Comparison of ENCODE assay signal across 8 mouse cellular contexts in genomic region chrX:7922032-7922431, GRCm38 (mm10). TPM values are rescaled to one million over a fixed set of nuclear protein-coding genes. Genes with fewer than 3 reads are reported as not detected.
A peak's percentile ranks its signal among the peaks of the same experiment; 100 is the strongest.
DNase-seq lines count a peak whose midpoint lies in the region; ATAC-seq lines count a peak whose summit lies in the region.

No protein-coding gene starts in this region.

- WGBS in lung, embryonic 16.5 days, result 2% methylated on average over 33 of the region's 48 CpGs
- whole genome bisulfite sequencing in intestine, embryonic 14.5 days, result 8% methylated on average over 32 of the region's 48 CpGs
- WGBS in neural tube, embryonic 12.5 days, result 14% methylated on average over 42 of the region's 48 CpGs

- H3K27me3 ChIP-seq in lung, embryonic 16.5 days (ENCODE audit: control insufficient read depth, insufficient read depth, low read depth, low read length), result peaks cover 62% of the 10 kb centered on the region
- H3K27me3 ChIP-seq in intestine, embryonic 14.5 days (replicated peaks; ENCODE audit: control insufficient read depth, insufficient read depth, low read length), result peaks cover 62% of the 10 kb centered on the region
- peaks cover 27% of the 10 kb centered on the region for H3K27me3 ChIP-seq in neural tube, embryonic 12.5 days (replicated peaks)

- peak; percentile 36 for DNase-seq in cerebellum, adult 11-12 months
- no peak for DNase-seq in cerebellum, adult 9-10 months
- no peak for DNase-seq in lung, postnatal 36 days
- no peak for DNase-seq in intestine, embryonic 14.5 days (ENCODE audit: low spot score)
- DNase-seq in lung, postnatal 4 days, result no peak
- no peak for DNase-seq in urinary bladder, postnatal 36 days (ENCODE audit: low spot score in 2 of 2)

- no peak overlapping the region for H3K27ac ChIP-seq in lung, embryonic 16.5 days (ENCODE audit: low read length)
- no peak overlapping the region for H3K27ac ChIP-seq in intestine, embryonic 14.5 days (ENCODE audit: low read depth)
- no peak overlapping the region for H3K27ac ChIP-seq in neural tube, embryonic 12.5 days

- H3K9me3 ChIP-seq in lung, embryonic 16.5 days (ENCODE audit: control insufficient read depth, low read length), result no peaks in the 10 kb centered on the region
- no peaks in the 10 kb centered on the region for H3K9me3 ChIP-seq in intestine, embryonic 14.5 days (ENCODE audit: control insufficient read depth, low read length)
- H3K9me3 ChIP-seq in neural tube, embryonic 12.5 days, result no peaks in the 10 kb centered on the region

- no peak overlapping the region for H3K9ac ChIP-seq in lung, embryonic 16.5 days (ENCODE audit: low read length)
- H3K9ac ChIP-seq in intestine, embryonic 14.5 days (ENCODE audit: low read length), result no peak overlapping the region
- H3K9ac ChIP-seq in neural tube, embryonic 12.5 days, result peak overlapping the region; percentile 49

- H3K36me3 ChIP-seq in lung, embryonic 16.5 days (ENCODE audit: control insufficient read depth, insufficient read depth, low read length), result no peaks in the 10 kb centered on the region
- H3K36me3 ChIP-seq in intestine, embryonic 14.5 days (ENCODE audit: control insufficient read depth, insufficient read depth, low read length), result no peaks in the 10 kb centered on the region
- no peaks in the 10 kb centered on the region; the same call in 1 of the 2 replicates for H3K36me3 ChIP-seq in neural tube, embryonic 12.5 days

- peaks cover 4% of the 10 kb centered on the region; the same call in 1 of the 2 replicates for H3K4me1 ChIP-seq in lung, embryonic 16.5 days (replicated peaks; ENCODE audit: control insufficient read depth, insufficient read depth, low read length)
- no peaks in the 10 kb centered on the region for H3K4me1 ChIP-seq in intestine, embryonic 14.5 days (replicated peaks; ENCODE audit: control insufficient read depth, insufficient read depth, low read length)
- H3K4me1 ChIP-seq in neural tube, embryonic 12.5 days, result peaks cover 6% of the 10 kb centered on the region

- H3K4me3 ChIP-seq in lung, embryonic 16.5 days (ENCODE audit: low read length), result peak overlapping the region; percentile 25
- H3K4me3 ChIP-seq in intestine, embryonic 14.5 days (ENCODE audit: low read depth, low read length), result peak overlapping the region; percentile 9; the same call in 1 of the 2 replicates
- peak overlapping the region; percentile 34 for H3K4me3 ChIP-seq in neural tube, embryonic 12.5 days

- ATAC-seq in lung, embryonic 16.5 days (ENCODE audit: low read depth), result no peak
- no peak for ATAC-seq in intestine, embryonic 14.5 days (replicated peaks; ENCODE audit: low FRiP score, low TSS enrichment, low read depth)
- no peak for ATAC-seq in neural tube, embryonic 12.5 days (ENCODE audit: low FRiP score, low read depth)

- peak overlapping the region; percentile 39 for H3K4me2 ChIP-seq in lung, embryonic 16.5 days (ENCODE audit: low read depth, low read length)
- H3K4me2 ChIP-seq in intestine, embryonic 14.5 days (ENCODE audit: low read length), result peak overlapping the region; percentile 34
- H3K4me2 ChIP-seq in neural tube, embryonic 12.5 days (replicated peaks), result peak overlapping the region; percentile 62

RNA-seq across cellular contexts. Expression of gene Pcsk1n, which starts 2.4 kb away (rescaled TPM):
- 0.94 and 1.3 TPM in 2 replicates for polyA plus RNA-seq in lung, embryonic 16.5 days (2015; fragmentation: Nextera tagmentation; extraction: Ambion mirVana)
- 10.1 and 13.8 TPM in 2 replicates for polyA plus RNA-seq in intestine, embryonic 14.5 days (2014; fragmentation: Nextera tagmentation; extraction: Ambion mirVana)
- 137 and 142 TPM in 2 replicates for polyA plus RNA-seq in neural tube, embryonic 12.5 days (2016; fragmentation: Nextera tagmentation; extraction: Ambion mirVana)

RNA-seq across cellular contexts. Expression of gene Eras, which starts 6.4 kb away (rescaled TPM):
- polyA plus RNA-seq in lung, embryonic 16.5 days (2015; fragmentation: Nextera tagmentation; extraction: Ambion mirVana), result not detected in 2 replicates
- polyA plus RNA-seq in intestine, embryonic 14.5 days (2014; fragmentation: Nextera tagmentation; extraction: Ambion mirVana), result not detected in 2 replicates
- polyA plus RNA-seq in neural tube, embryonic 12.5 days (2016; fragmentation: Nextera tagmentation; extraction: Ambion mirVana), result not detected in 2 replicates

RNA-seq across cellular contexts. Expression of gene Gm10490, which starts 12.7 kb away (rescaled TPM):
- not detected in 2 replicates for polyA plus RNA-seq in lung, embryonic 16.5 days (2015; fragmentation: Nextera tagmentation; extraction: Ambion mirVana)
- polyA plus RNA-seq in intestine, embryonic 14.5 days (2014; fragmentation: Nextera tagmentation; extraction: Ambion mirVana), result not detected in 2 replicates
- not detected in 2 replicates for polyA plus RNA-seq in neural tube, embryonic 12.5 days (2016; fragmentation: Nextera tagmentation; extraction: Ambion mirVana)

RNA-seq across cellular contexts. Expression of gene Gm10491, which starts 14.4 kb away (rescaled TPM):
- polyA plus RNA-seq in lung, embryonic 16.5 days (2015; fragmentation: Nextera tagmentation; extraction: Ambion mirVana), result not detected in 2 replicates
- polyA plus RNA-seq in intestine, embryonic 14.5 days (2014; fragmentation: Nextera tagmentation; extraction: Ambion mirVana), result not detected in 2 replicates
- not detected in 2 replicates for polyA plus RNA-seq in neural tube, embryonic 12.5 days (2016; fragmentation: Nextera tagmentation; extraction: Ambion mirVana)

RNA-seq across cellular contexts. Expression of gene Timm17b, which starts 22.9 kb away (rescaled TPM):
- polyA plus RNA-seq in lung, embryonic 16.5 days (2015; fragmentation: Nextera tagmentation; extraction: Ambion mirVana), result 156 and 157 TPM in 2 replicates
- polyA plus RNA-seq in intestine, embryonic 14.5 days (2014; fragmentation: Nextera tagmentation; extraction: Ambion mirVana), result 150 and 157 TPM in 2 replicates
- polyA plus RNA-seq in neural tube, embryonic 12.5 days (2016; fragmentation: Nextera tagmentation; extraction: Ambion mirVana), result 143 and 147 TPM in 2 replicates
